Mouse (Mus musculus): Measurements from ENCODE around the gene Cyp2b19. TPM values are rescaled to one million over a fixed set of nuclear protein-coding genes. Genes with fewer than 3 reads are reported as not detected.
"Not testable (repeated sequence)": the region's sequence is repeated elsewhere in the genome, so short reads cannot be mapped to it uniquely, and the experiment has no call there.

The Cyp2b19 gene
- polyA plus RNA-seq, 1 experiment from 2014 or later: not detected

DNA sequence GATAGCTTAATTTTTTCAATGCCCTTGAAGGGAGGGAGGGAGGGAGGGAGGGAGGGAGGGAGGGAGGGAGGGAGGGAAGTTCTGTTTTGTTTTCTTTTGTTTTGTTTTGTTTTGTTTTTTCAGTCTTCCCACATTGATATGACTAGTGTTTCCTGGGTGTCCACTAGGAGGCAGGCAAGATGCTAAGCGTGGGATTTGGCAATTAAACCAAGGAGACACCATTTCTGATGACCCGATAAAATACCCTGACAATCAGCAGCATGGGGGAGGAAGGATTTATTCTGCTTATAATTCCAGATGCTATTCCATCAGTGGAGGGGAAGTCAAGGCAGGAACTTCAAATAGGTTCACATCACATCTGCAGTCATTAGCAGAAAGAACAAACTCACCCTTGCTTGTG, 20.9 kb downstream of the Cyp2b19 start:
- H3K27me3 ChIP-seq (ENCODE audit: control insufficient read depth, insufficient read depth, low read depth, low read length): no peaks in the 10 kb centered on the region
- no peak overlapping the region for H3K4me2 ChIP-seq (ENCODE audit: low read depth, low read length)
- no peak overlapping the region for H3K4me3 ChIP-seq (ENCODE audit: low read length)
- ATAC-seq (ENCODE audit: low read depth): no peak
- 43% methylated on average over 2 of the region's 2 CpGs for WGBS
- 0 out of 2 replicates have a peak, but pooled peaks cover 2% of the 10 kb centered on the region for H3K4me1 ChIP-seq (replicated peaks; ENCODE audit: control insufficient read depth, insufficient read depth, low read length)
- no peaks in the 10 kb centered on the region for H3K36me3 ChIP-seq (ENCODE audit: control insufficient read depth, insufficient read depth, low read length)
- H3K27ac ChIP-seq (ENCODE audit: low read length): no peak overlapping the region
- H3K9me3 ChIP-seq (ENCODE audit: control insufficient read depth, low read length): no peaks in the 10 kb centered on the region; the same call in 1 of the 2 replicates
- no peak overlapping the region for H3K9ac ChIP-seq (ENCODE audit: low read length)

DNA sequence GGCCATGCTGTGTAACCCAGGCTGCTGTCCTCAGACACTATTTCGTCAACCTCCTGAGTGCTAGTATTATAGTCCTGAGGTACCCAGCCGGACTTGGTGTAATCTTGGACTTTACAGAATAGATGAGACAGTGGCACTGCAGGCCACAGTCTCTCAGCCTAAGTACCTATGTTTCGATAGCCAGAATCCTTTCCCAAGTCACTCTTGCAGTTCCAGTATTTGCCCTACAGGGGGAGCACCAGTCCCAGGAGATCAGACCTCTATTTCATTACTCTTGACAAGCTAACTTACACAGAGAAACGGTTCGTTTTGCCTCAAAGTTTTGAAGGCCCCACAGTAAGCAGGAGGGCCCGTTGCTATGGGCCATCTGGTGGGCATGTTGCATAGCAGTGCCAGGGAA, 21.5 kb downstream of the Cyp2b19 start:
- no peak overlapping the region for H3K27ac ChIP-seq (ENCODE audit: low read length)
- H3K4me2 ChIP-seq (ENCODE audit: low read depth, low read length): no peak overlapping the region
- H3K9me3 ChIP-seq (ENCODE audit: control insufficient read depth, low read length): no peaks in the 10 kb centered on the region; the same call in 1 of the 2 replicates
- no peaks in the 10 kb centered on the region for H3K27me3 ChIP-seq (ENCODE audit: control insufficient read depth, insufficient read depth, low read depth, low read length)
- H3K36me3 ChIP-seq (ENCODE audit: control insufficient read depth, insufficient read depth, low read length): no peaks in the 10 kb centered on the region
- 0 out of 2 replicates have a peak, but pooled peaks cover 2% of the 10 kb centered on the region for H3K4me1 ChIP-seq (replicated peaks; ENCODE audit: control insufficient read depth, insufficient read depth, low read length)
- H3K9ac ChIP-seq (ENCODE audit: low read length): no peak overlapping the region
- 24% methylated on average over 6 of the region's 6 CpGs for WGBS
- H3K4me3 ChIP-seq (ENCODE audit: low read length): no peak overlapping the region
- no peak for ATAC-seq (ENCODE audit: low read depth)

DNA sequence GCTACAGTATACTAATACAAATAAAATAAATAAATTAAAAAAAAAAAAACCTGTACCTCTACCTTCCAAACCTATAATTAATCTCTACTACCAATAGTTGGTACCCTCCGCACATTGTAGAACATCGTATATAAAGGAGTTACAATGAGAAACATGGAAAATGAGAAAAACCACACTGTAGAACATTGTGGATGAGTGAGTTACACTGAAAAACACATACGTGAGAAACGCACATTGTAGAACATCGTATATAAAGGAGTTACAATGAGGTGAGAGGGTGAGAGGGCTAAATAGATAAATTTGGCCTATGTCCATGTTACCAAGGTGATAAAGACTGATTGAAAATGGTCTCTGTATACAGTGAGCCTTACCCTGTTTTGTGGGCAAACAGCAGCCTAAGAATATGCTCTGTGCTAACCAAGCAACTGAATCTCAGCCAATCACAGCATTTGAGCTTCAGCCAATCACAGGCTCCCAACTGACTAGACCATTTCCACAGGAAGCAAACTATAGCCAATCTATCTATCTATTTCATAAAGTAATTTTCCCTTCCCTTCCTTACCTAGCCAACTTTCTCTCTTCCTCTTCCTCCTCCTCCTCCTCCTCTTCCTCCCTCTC, 23.0 kb downstream of the Cyp2b19 start:
- 83% methylated on average over 5 of the region's 5 CpGs for WGBS
- Histone ChIP-seq H3K36me3 (ENCODE audit: control insufficient read depth, insufficient read depth, low read length) (no peaks in the 10 kb centered on the region), H3K27ac (ENCODE audit: low read length) (no peak overlapping the region), H3K4me2 (ENCODE audit: low read depth, low read length) (no peak overlapping the region), H3K9ac (ENCODE audit: low read length) (no peak overlapping the region), H3K27me3 (ENCODE audit: control insufficient read depth, insufficient read depth, low read depth, low read length) (no peaks in the 10 kb centered on the region), H3K4me1 (replicated peaks; ENCODE audit: control insufficient read depth, insufficient read depth, low read length) (0 out of 2 replicates have a peak, but pooled peaks cover 2% of the 10 kb centered on the region), H3K4me3 (ENCODE audit: low read length) (no peak overlapping the region), H3K9me3 (ENCODE audit: control insufficient read depth, low read length) (no peaks in the 10 kb centered on the region)
- 0 out of 2 replicates have a peak, but pooled peaks have one; percentile 13 for ATAC-seq (ENCODE audit: low read depth)

DNA sequence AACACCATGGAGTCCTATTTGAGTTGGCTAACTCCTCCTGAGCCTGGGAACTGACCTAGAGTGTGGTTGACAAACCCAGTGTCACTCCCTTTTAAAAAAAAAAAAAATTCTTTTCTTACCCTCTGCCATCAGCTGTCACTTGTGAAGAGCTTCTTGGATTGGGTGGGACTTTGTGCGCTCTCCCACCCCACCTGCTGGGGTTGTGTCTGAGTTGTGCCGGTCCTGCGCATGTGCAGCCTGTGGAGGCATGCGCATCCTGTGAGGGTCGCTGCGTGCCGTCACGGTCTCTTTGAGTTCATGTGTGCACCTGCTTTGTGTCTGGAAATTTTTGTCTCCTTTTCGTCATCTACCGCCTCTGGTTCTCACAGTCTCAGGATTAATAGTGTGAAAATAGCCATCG, 23.6 kb downstream of the Cyp2b19 start:
- Histone ChIP-seq H3K4me2 (ENCODE audit: low read depth, low read length) (no peak overlapping the region), H3K36me3 (ENCODE audit: control insufficient read depth, insufficient read depth, low read length) (no peaks in the 10 kb centered on the region), H3K4me1 (replicated peaks; ENCODE audit: control insufficient read depth, insufficient read depth, low read length) (0 out of 2 replicates have a peak, but pooled peaks cover 2% of the 10 kb centered on the region), H3K9me3 (ENCODE audit: control insufficient read depth, low read length) (no peaks in the 10 kb centered on the region), H3K27me3 (ENCODE audit: control insufficient read depth, insufficient read depth, low read depth, low read length) (no peaks in the 10 kb centered on the region), H3K4me3 (ENCODE audit: low read length) (no peak overlapping the region), H3K27ac (ENCODE audit: low read length) (no peak overlapping the region), H3K9ac (ENCODE audit: low read length) (no peak overlapping the region)
- no peak for ATAC-seq (ENCODE audit: low read depth)
- WGBS: 13% methylated on average over 11 of the region's 11 CpGs

DNA sequence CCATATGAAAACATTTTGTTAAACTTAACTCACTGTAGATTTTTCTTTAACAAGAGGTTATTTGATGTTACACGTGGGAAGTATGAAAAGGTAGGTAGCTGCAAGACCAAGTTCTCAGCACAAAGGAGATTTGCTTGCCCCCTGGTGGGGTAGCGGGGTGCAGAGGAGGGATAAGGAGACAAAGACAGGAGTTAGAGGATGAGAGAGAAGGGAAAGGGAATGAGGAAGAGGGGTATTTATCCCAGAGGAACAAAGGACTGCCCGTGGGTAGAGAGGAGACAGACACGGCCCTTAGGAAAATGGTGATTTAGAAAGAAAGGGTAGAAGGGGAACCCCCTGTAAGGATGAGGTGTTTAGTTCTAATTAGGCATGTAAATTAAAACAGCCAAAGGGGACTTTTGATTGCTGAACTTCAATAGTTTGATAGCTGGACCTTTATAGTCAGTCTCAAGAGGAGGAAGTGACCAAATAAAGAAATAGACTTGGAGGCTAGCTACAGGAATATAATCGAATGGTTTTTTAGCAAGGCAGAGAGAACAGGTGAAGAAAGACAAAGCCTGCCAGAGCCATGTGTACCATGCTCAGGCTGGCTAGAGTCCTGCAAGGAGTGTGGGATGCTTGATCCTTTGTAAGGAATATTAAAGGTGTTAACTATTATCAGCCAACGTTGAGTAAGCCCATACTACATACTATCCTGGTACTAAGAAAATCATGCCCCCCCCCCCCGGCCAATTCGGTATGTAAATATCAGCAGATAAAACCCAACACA, 24.2 kb downstream of the Cyp2b19 start:
- Histone ChIP-seq H3K36me3 (ENCODE audit: control insufficient read depth, insufficient read depth, low read length) (no peaks in the 10 kb centered on the region), H3K27ac (ENCODE audit: low read length) (no peak overlapping the region), H3K4me1 (replicated peaks; ENCODE audit: control insufficient read depth, insufficient read depth, low read length) (0 out of 2 replicates have a peak, but pooled peaks cover 2% of the 10 kb centered on the region), H3K4me2 (ENCODE audit: low read depth, low read length) (no peak overlapping the region), H3K4me3 (ENCODE audit: low read length) (no peak overlapping the region), H3K9ac (ENCODE audit: low read length) (no peak overlapping the region), H3K9me3 (ENCODE audit: control insufficient read depth, low read length) (no peaks in the 10 kb centered on the region), H3K27me3 (ENCODE audit: control insufficient read depth, insufficient read depth, low read depth, low read length) (no peaks in the 10 kb centered on the region)
- WGBS: 21% methylated on average over 8 of the region's 8 CpGs
- no peak for ATAC-seq (ENCODE audit: low read depth)

DNA sequence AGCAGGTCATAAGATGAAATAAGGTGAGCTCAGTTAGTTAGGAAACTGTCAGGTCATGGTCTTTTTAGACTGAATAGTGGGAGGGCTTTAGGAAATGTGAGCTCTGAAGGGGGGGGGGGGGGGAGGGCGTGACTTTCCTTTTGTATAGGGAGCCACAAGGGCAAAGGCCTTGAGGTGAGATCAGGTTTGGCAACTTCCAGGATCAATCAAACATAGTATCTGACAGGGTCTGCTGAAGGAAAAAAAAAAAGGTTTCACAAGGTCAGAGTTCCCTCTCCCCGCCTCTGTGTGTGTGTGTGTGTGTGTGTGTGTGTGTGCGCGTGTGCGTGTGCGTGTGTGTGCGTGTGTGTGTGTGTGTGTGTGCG, 24.8 kb downstream of the Cyp2b19 start:
- no peak overlapping the region for H3K4me2 ChIP-seq (ENCODE audit: low read depth, low read length)
- no peak overlapping the region for H3K9ac ChIP-seq (ENCODE audit: low read length)
- no peak for ATAC-seq (ENCODE audit: low read depth)
- no peaks in the 10 kb centered on the region for H3K27me3 ChIP-seq (ENCODE audit: control insufficient read depth, insufficient read depth, low read depth, low read length)
- H3K36me3 ChIP-seq (ENCODE audit: control insufficient read depth, insufficient read depth, low read length): no peaks in the 10 kb centered on the region
- H3K4me1 ChIP-seq (replicated peaks; ENCODE audit: control insufficient read depth, insufficient read depth, low read length): 0 out of 2 replicates have a peak, but pooled peaks cover 2% of the 10 kb centered on the region
- WGBS: 13% methylated on average over 7 of the region's 8 CpGs
- no peak overlapping the region for H3K27ac ChIP-seq (ENCODE audit: low read length)
- no peaks in the 10 kb centered on the region for H3K9me3 ChIP-seq (ENCODE audit: control insufficient read depth, low read length)
- no peak overlapping the region for H3K4me3 ChIP-seq (ENCODE audit: low read length)

DNA sequence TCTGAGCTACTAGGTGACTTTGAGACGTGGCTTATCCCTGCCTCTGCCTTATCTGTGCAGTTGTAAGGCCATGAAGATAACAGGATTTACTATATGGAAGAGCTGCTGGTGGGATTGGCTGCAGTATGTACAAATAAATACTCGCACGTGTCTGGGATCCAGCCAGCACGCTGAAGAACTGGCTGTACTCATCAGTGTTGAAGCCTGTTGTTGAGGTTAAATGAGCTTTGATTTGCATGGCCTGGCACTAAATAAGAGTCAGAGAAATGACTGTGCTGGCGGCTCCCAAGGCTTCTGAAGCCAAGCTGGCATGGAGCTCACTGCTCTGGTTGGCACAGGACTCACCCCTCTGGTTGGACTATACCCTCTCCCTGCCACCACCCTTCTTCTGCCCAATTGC, 26.2 kb downstream of the Cyp2b19 start:
- H3K4me2 ChIP-seq (ENCODE audit: low read depth, low read length): no peak overlapping the region
- no peak for ATAC-seq (ENCODE audit: low read depth)
- 35% methylated on average over 5 of the region's 5 CpGs for WGBS
- H3K4me1 ChIP-seq (replicated peaks; ENCODE audit: control insufficient read depth, insufficient read depth, low read length): 0 out of 2 replicates have a peak, but pooled peaks cover 2% of the 10 kb centered on the region
- no peak overlapping the region for H3K4me3 ChIP-seq (ENCODE audit: low read length)
- no peak overlapping the region for H3K9ac ChIP-seq (ENCODE audit: low read length)
- no peaks in the 10 kb centered on the region for H3K27me3 ChIP-seq (ENCODE audit: control insufficient read depth, insufficient read depth, low read depth, low read length)
- H3K27ac ChIP-seq (ENCODE audit: low read length): no peak overlapping the region
- H3K9me3 ChIP-seq (ENCODE audit: control insufficient read depth, low read length): no peaks in the 10 kb centered on the region
- no peaks in the 10 kb centered on the region for H3K36me3 ChIP-seq (ENCODE audit: control insufficient read depth, insufficient read depth, low read length)

DNA sequence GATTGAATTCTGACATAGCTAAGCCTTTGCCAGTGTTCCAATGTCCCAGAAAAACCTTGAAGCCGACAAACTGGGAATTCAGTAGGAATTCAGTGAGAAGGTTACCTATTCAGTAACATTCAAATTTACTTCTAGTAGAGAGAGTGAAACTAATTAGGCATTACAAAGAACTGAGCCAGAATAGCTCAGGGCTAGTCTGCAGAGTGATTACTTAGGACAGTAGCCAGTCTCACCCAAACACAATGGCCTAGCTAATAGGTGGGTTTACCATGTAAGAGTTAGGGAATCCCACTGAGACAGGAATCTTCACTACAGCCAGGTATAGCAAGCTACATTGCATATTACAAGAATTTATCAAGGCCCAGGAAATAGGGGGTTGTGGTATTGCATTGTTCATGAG, 29.1 kb downstream of the Cyp2b19 start:
- H3K9ac ChIP-seq (ENCODE audit: low read length); H3K4me1 ChIP-seq (replicated peaks; ENCODE audit: control insufficient read depth, insufficient read depth, low read length); H3K27me3 ChIP-seq (ENCODE audit: control insufficient read depth, insufficient read depth, low read depth, low read length); H3K36me3 ChIP-seq (ENCODE audit: control insufficient read depth, insufficient read depth, low read length); H3K9me3 ChIP-seq (ENCODE audit: control insufficient read depth, low read length); H3K4me2 ChIP-seq (ENCODE audit: low read depth, low read length); ATAC-seq (ENCODE audit: low read depth); H3K27ac ChIP-seq (ENCODE audit: low read length); H3K4me3 ChIP-seq (ENCODE audit: low read length): not testable (repeated sequence)
- WGBS: 81% methylated on average over 1 of the region's 1 CpGs

DNA sequence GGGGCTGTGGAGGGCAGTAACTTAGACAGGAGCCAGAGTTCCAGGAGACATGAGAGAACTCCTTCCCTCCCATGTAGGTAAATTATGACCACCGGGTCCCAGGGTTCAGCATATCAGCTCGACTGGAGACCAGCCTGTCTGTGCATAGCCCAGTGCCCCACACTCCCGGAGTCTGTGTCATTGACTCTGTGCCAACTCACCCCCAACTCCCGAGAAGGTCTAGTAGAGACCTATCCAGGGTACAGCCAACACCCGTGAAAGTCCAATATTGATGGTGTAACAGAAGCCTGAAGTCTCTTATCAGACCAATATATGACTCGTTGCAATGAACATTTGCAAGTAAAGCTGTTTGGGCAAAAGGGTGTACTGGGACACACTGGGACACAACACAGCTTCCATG, 33.0 kb downstream of the Cyp2b19 start:
- WGBS: 51% methylated on average over 6 of the region's 6 CpGs
- no peak for ATAC-seq (ENCODE audit: low read depth)

More for the DNA sequence above, 33.0 kb downstream of the Cyp2b19 start:
- Histone ChIP-seq H3K9ac (ENCODE audit: low read length) (no peak overlapping the region), H3K27me3 (ENCODE audit: control insufficient read depth, insufficient read depth, low read depth, low read length) (no peaks in the 10 kb centered on the region), H3K9me3 (ENCODE audit: control insufficient read depth, low read length) (no peaks in the 10 kb centered on the region), H3K27ac (ENCODE audit: low read length) (no peak overlapping the region), H3K36me3 (ENCODE audit: control insufficient read depth, insufficient read depth, low read length) (no peaks in the 10 kb centered on the region), H3K4me2 (ENCODE audit: low read depth, low read length) (no peak overlapping the region), H3K4me1 (replicated peaks; ENCODE audit: control insufficient read depth, insufficient read depth, low read length) (no peaks in the 10 kb centered on the region), H3K4me3 (ENCODE audit: low read length) (no peak overlapping the region)

All from lung, embryonic 16.5 days (tissue).